Mouse (Mus musculus) CH12.LX (cell line): ENCODE measurements around the gene Phf3. TPM values are rescaled to one million over a fixed set of nuclear protein-coding genes. Genes with fewer than 3 reads are reported as not detected.

ENCODE experiments used
- DNase-seq: peaks from one replicate; pipeline ENCODE4 v3.0.0-alpha.2; 2013; ENCODE audit errors: extremely low read depth
- H3K27ac ChIP-seq: 2 replicates; pipeline ENCODE4 v1.5.1; 2012; ENCODE audit warnings: low read depth, mild to moderate bottlenecking, control low read depth, moderate library complexity; ENCODE audit not compliant: insufficient read depth
- H3K27me3 ChIP-seq: replicated peaks from 2 replicates; pipeline ENCODE3; 2012; ENCODE audit warnings: inconsistent platforms
- H3K36me3 ChIP-seq, 2 experiments: replicated peaks in 1 of 2; 2 replicates each; pipeline versions ENCODE3 to v1.6.1; 2012; ENCODE audit warnings: inconsistent platforms in 1 of 2, low read length in 1 of 2, mild to moderate bottlenecking in 1 of 2, mixed read lengths in 1 of 2, moderate library complexity in 1 of 2; ENCODE audit not compliant: control insufficient read depth in 1 of 2, insufficient read depth in 1 of 2
- H3K4me1 ChIP-seq, 2 experiments: 2 replicates each; pipeline ENCODE4 v1.6.1; 2012; ENCODE audit warnings: inconsistent platforms in 1 of 2, moderate library complexity in 1 of 2; ENCODE audit not compliant: insufficient read depth in 2 of 2, control insufficient read depth in 1 of 2
- H3K4me2 ChIP-seq: 2 replicates; pipeline ENCODE4 v1.6.1; 2012; ENCODE audit warnings: low read depth, mild to moderate bottlenecking, control low read depth; ENCODE audit not compliant: poor library complexity, insufficient read depth, severe bottlenecking
- H3K4me3 ChIP-seq, 3 experiments: fragments of 150-350 bp in 1 of 3; sonication (generic) in 1 of 3; replicated peaks in 1 of 3; 2 replicates each; pipeline versions ENCODE3 to v1.5.1; 2011 to 2012; ENCODE audit warnings: low read depth in 2 of 3, low read length in 2 of 3, mild to moderate bottlenecking in 2 of 3, moderate library complexity in 2 of 3, control low read depth in 1 of 3, improper control_type of control experiment in 1 of 3, inconsistent platforms in 1 of 3, mixed read lengths in 1 of 3; ENCODE audit not compliant: poor library complexity in 1 of 3
- H3K79me2 ChIP-seq: replicated peaks from 2 replicates; pipeline ENCODE4 v1.6.1; 2012; ENCODE audit warnings: mild to moderate bottlenecking, moderate library complexity; ENCODE audit not compliant: control insufficient read depth, poor library complexity, insufficient read depth, severe bottlenecking; ENCODE audit errors: extremely low read depth
- H3K9ac ChIP-seq: 2 replicates; pipeline ENCODE4 v1.6.1; 2012; ENCODE audit warnings: low read depth, mild to moderate bottlenecking, control low read depth, moderate library complexity; ENCODE audit not compliant: insufficient read depth
- H3K9me3 ChIP-seq: replicated peaks from 2 replicates; pipeline ENCODE3; 2012; ENCODE audit warnings: low read length, inconsistent platforms, mixed read lengths
- BHLHE40 ChIP-seq: IDR thresholded peaks from 2 replicates; pipeline ENCODE4 v1.6.1; 2011; ENCODE audit warnings: mild to moderate bottlenecking, low read depth, low read length, improper control_type of control experiment
- CHD1 ChIP-seq: IDR thresholded peaks from 2 replicates; pipeline ENCODE4 v1.6.1; 2012; ENCODE audit warnings: low read depth, low read length, improper control_type of control experiment, inconsistent platforms
- CHD2 ChIP-seq: IDR thresholded peaks from 2 replicates; pipeline ENCODE4 v1.6.1; 2011; ENCODE audit warnings: low read length, improper control_type of control experiment
- CTCF ChIP-seq, 2 experiments: IDR thresholded peaks in 1 of 2; conservative IDR thresholded peaks in 1 of 2; 2 replicates each; pipeline ENCODE4 v1.5.1; 2011 to 2012; ENCODE audit warnings: low read depth in 2 of 2, low read length in 2 of 2, improper control_type of control experiment in 1 of 2, inconsistent platforms in 1 of 2, mild to moderate bottlenecking in 1 of 2, moderate library complexity in 1 of 2
- E2F4 ChIP-seq: IDR thresholded peaks from 2 replicates; pipeline ENCODE4 v1.6.1; 2011; ENCODE audit warnings: low read depth, low read length, improper control_type of control experiment; ENCODE audit not compliant: insufficient replicate concordance
- ELF1 ChIP-seq: IDR thresholded peaks from 2 replicates; pipeline ENCODE4 v1.6.1; 2014; ENCODE audit warnings: low read depth, mild to moderate bottlenecking, inconsistent platforms, low read length, improper control_type of control experiment
- GABPA ChIP-seq: IDR thresholded peaks from 2 replicates; pipeline ENCODE4 v1.6.1; 2012; ENCODE audit warnings: low read depth, low read length, improper control_type of control experiment, inconsistent platforms; ENCODE audit not compliant: insufficient replicate concordance
- MAX ChIP-seq: IDR thresholded peaks from 2 replicates; pipeline ENCODE4 v1.6.1; 2011; ENCODE audit warnings: low read length, improper control_type of control experiment
- MEF2A ChIP-seq: IDR thresholded peaks from 2 replicates; pipeline ENCODE4 v1.6.1; 2014; ENCODE audit warnings: low read depth, mild to moderate bottlenecking, inconsistent platforms, low read length, improper control_type of control experiment, borderline replicate concordance
- MXI1 ChIP-seq: IDR thresholded peaks from 2 replicates; pipeline ENCODE4 v1.6.1; 2011; ENCODE audit warnings: mild to moderate bottlenecking, low read depth, low read length, improper control_type of control experiment
- MYC ChIP-seq: IDR thresholded peaks from 2 replicates; pipeline ENCODE4 v1.6.1; 2011; ENCODE audit warnings: low read depth, mild to moderate bottlenecking, improper control_type of control experiment, low read length
- NELFE ChIP-seq: IDR thresholded peaks from 2 replicates; pipeline ENCODE4 v1.6.1; 2011; ENCODE audit warnings: low read depth, low read length, improper control_type of control experiment
- NRF1 ChIP-seq: IDR thresholded peaks from 2 replicates; pipeline ENCODE4 v1.6.1; 2014; ENCODE audit warnings: low read depth, mild to moderate bottlenecking, inconsistent platforms, low read length, improper control_type of control experiment, moderate library complexity
- POLR2A ChIP-seq: IDR thresholded peaks from 2 replicates; pipeline ENCODE4 v1.6.1; 2011; ENCODE audit warnings: low read depth, mild to moderate bottlenecking, improper control_type of control experiment, low read length
- RAD21 ChIP-seq: IDR thresholded peaks from 2 replicates; pipeline ENCODE4 v1.6.1; 2011; ENCODE audit warnings: low read depth, mild to moderate bottlenecking, low read length, improper control_type of control experiment, moderate library complexity
- SIN3A ChIP-seq: IDR thresholded peaks from 2 replicates; pipeline ENCODE4 v1.6.1; 2012; ENCODE audit warnings: low read length, improper control_type of control experiment, inconsistent platforms
- SMC3 ChIP-seq: IDR thresholded peaks from 2 replicates; pipeline ENCODE4 v1.6.1; 2011; ENCODE audit warnings: low read depth, low read length, improper control_type of control experiment
- UBTF ChIP-seq: IDR thresholded peaks from 2 replicates; pipeline ENCODE4 v1.6.1; 2012; ENCODE audit warnings: low read depth, mild to moderate bottlenecking, inconsistent platforms, low read length, improper control_type of control experiment, moderate library complexity
- USF2 ChIP-seq: conservative IDR thresholded peaks from 2 replicates; pipeline ENCODE4 v1.6.1; 2011; ENCODE audit warnings: low read depth, low read length, improper control_type of control experiment
- ZC3H11A ChIP-seq: IDR thresholded peaks from 2 replicates; pipeline ENCODE4 v1.6.1; 2012; ENCODE audit warnings: low read depth, mild to moderate bottlenecking, inconsistent platforms, low read length, improper control_type of control experiment
- ZKSCAN1 ChIP-seq: IDR thresholded peaks from 2 replicates; pipeline ENCODE4 v1.6.1; 2012; ENCODE audit warnings: low read depth, inconsistent platforms, low read length, improper control_type of control experiment, borderline replicate concordance
- ZMIZ1 ChIP-seq: IDR thresholded peaks from 2 replicates; pipeline ENCODE4 v1.6.1; 2012; ENCODE audit warnings: low read depth, mild to moderate bottlenecking, inconsistent platforms, low read length, improper control_type of control experiment
- ZNF384 ChIP-seq: IDR thresholded peaks from 2 replicates; pipeline ENCODE4 v1.6.1; 2012; ENCODE audit warnings: low read depth, low read length, improper control_type of control experiment, inconsistent platforms
- dilution Hi-C: fragments of 300-500 bp; cut with MboI; formaldehyde crosslinking; loops from 2 replicates; pipeline ENCODE4 v1.14.3; 2020; ENCODE audit warnings: low sequenced_read_pairs; ENCODE audit not compliant: extremely low pct_unique_long_range_greater_than_20kb, extremely low pct_ligation_motif_present
- in situ Hi-C: fragments of 300-500 bp; cut with MboI; formaldehyde crosslinking; loops from 3 replicates; pipeline ENCODE4 v1.14.3; 2019; ENCODE audit warnings: low sequenced_read_pairs, low pct_ligation_motif_present, low pct_unique_long_range_greater_than_20kb, mixed read lengths
- polyA plus RNA-seq: library from polyadenylated mRNA; unstranded; fragments of >175 nt; gene quantifications from 2 replicates; pipeline ENCODE4 v1.2.1, GENCODE M21; 2012; ENCODE audit warnings: low read depth; ENCODE audit not compliant: insufficient read length
- total RNA-seq, 2 experiments: library from RNA; depleted of rRNA; stranded (reverse); fragments of 300-350 nt in 1 of 2; fragments of >200 nt in 1 of 2; gene quantifications; 2 replicates each; pipeline ENCODE4 v1.2.3; 2012 to 2014

The Phf3 gene
- total and polyA plus RNA-seq, 3 experiments = 38.8 to 54.1 (median 40.6) TPM

DNA sequence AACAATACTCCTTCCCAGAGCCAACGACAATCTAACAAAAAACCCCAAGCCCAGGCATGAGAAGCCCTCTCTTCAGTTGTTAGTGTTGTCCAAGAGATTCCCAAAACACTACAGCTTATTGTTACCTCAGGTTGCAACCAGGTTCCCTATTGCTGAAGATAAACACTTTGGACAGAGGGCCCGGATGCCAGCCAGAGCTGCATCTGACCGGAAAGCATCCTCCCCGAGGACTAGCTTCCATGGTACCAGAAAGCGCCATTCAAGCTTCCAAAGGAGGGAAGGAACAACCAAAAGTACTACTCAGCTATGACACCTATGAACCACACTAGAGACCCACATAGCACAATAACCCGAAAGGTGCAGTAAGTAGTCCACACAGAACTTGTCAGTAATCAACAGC is 38.2 kb downstream of the Phf3 start:
- Histone ChIP-seq H3K4me2 (no peak overlapping the region), H3K9ac (no peak overlapping the region), H3K4me3 (no peak overlapping the region), H3K27me3 (no peaks in the 10 kb centered on the region), H3K4me1 (peaks cover 0 to 5% of the 10 kb centered on the region in 2 experiments; a peak in 1 of 4 replicates), H3K27ac (no peak overlapping the region), H3K36me3 (peaks cover 25 to 64% of the 10 kb centered on the region in 2 experiments), H3K79me2 (0 out of 2 replicates have a peak, but pooled peaks cover 4% of the 10 kb centered on the region), H3K9me3 (no peaks in the 10 kb centered on the region)
- in situ Hi-C loops = no loop called here
- no peak for TF ChIP-seq MEF2A
- TF ChIP-seq CHD1 = no peak
- no peak for TF ChIP-seq NRF1
- TF ChIP-seq BHLHE40 = no peak
- no peak for TF ChIP-seq ZMIZ1
- no peak for TF ChIP-seq NELFE
- TF ChIP-seq ELF1 = no peak
- TF ChIP-seq RAD21 = no peak
- no peak for TF ChIP-seq CHD2
- no peak for TF ChIP-seq MYC
- no peak for TF ChIP-seq CTCF (conservative IDR thresholded peaks at IDR 0.05 in 1 of 2, IDR thresholded peaks at IDR 0.05 in 1 of 2; ENCODE audit: low read depth in 2 of 2, low read length in 2 of 2)
- no peak for TF ChIP-seq POLR2A
- TF ChIP-seq GABPA = no peak
- DNase-seq = no peak
- dilution Hi-C loops = no loop called here

DNA sequence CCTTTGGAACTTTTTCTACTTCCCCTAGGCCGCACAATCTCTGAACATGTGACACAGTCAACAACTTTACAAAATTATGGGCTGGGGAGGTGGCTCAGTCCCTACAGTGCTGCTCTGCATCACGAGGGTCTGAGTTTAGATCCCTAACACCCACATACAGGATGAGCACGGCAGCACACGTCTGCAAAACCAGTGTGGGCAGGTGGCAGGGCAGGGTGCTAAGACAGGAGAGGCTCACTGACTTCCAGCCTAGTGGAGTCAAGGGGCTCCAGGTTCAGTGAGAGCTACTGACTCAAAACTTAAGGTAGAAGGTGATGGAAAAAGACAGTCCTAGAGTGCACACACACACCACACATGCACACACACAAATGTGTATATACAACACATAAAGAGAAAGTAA is 40.9 kb downstream of the Phf3 start:
- dilution Hi-C loops = no loop called here

DNA sequence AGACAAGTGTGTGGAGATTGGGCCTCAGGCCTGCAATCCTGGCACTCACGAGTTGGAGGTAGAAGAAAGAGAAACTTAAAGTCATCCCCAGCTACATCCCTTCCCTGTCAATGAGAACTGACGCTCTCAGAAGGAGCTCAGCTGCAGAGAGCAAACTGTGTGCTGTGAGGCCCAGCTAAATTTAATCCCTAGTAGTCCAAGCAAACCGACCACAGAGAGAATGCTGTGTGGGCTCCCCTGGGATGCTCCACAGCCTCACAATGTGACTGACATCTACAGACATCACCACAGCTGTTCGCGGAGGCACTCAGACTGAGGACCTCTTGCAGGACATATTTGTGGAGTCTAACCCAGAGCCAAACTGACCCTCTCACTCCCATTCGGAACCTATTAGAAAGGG is 54.3 kb downstream of the Phf3 start:
- H3K36me3 ChIP-seq = peaks cover 28 to 57% of the 10 kb centered on the region in 2 experiments

More for the DNA sequence above, 40.9 kb downstream of the Phf3 start:
- Histone ChIP-seq H3K4me1 (peaks cover 0 to 3% of the 10 kb centered on the region in 2 experiments; a peak in 1 of 4 replicates), H3K36me3 (peaks cover 31 to 70% of the 10 kb centered on the region in 2 experiments), H3K9me3 (no peaks in the 10 kb centered on the region), H3K4me3 (no peak overlapping the region), H3K27ac (no peak overlapping the region), H3K9ac (no peak overlapping the region), H3K27me3 (no peaks in the 10 kb centered on the region), H3K4me2 (no peak overlapping the region), H3K79me2 (peaks cover 4% of the 10 kb centered on the region; the same call in 1 of the 2 replicates)
- DNase-seq = no peak
- no peak for TF ChIP-seq ZC3H11A
- TF ChIP-seq MYC = no peak
- TF ChIP-seq MEF2A = no peak
- TF ChIP-seq RAD21 = no peak
- TF ChIP-seq UBTF = no peak
- no peak for TF ChIP-seq MAX
- TF ChIP-seq USF2 = no peak
- in situ Hi-C loops = no loop called here

More for the DNA sequence above, 54.3 kb downstream of the Phf3 start:
- Histone ChIP-seq H3K27ac (no peak overlapping the region), H3K4me1 (peaks cover 0 to 4% of the 10 kb centered on the region in 2 experiments; a peak in 1 of 4 replicates), H3K9ac (no peak overlapping the region), H3K79me2 (no peaks in the 10 kb centered on the region), H3K4me3 (no peak overlapping the region), H3K9me3 (no peaks in the 10 kb centered on the region), H3K4me2 (no peak overlapping the region), H3K27me3 (no peaks in the 10 kb centered on the region)
- in situ Hi-C loops = no loop called here
- no peak for TF ChIP-seq SMC3
- no peak for TF ChIP-seq MEF2A
- TF ChIP-seq ZKSCAN1 = no peak
- TF ChIP-seq RAD21 = no peak
- no peak for TF ChIP-seq SIN3A
- TF ChIP-seq MXI1 = no peak
- TF ChIP-seq ZNF384 = no peak
- no peak for TF ChIP-seq E2F4
- no peak for DNase-seq
- dilution Hi-C loops = no loop called here
